Mouse (Mus musculus) thymus, adult 2 months (tissue): ENCODE data around the gene Sec14l5. TPM values are rescaled to one million over a fixed set of nuclear protein-coding genes. Genes with fewer than 3 reads are reported as not detected.

ENCODE experiments used
- DNase-seq: peaks from one replicate; pipeline ENCODE4 v3.0.0; 2021
- H3K27ac ChIP-seq: fragments of 200-500 bp; 2 replicates; pipeline ENCODE4 v1.5.1; 2012; ENCODE audit warnings: low read length, control low read depth; ENCODE audit not compliant: control insufficient read depth, insufficient read depth
- H3K27me3 ChIP-seq: fragments of 200-500 bp; 2 replicates; pipeline ENCODE4 v1.6.1; 2012; ENCODE audit warnings: mild to moderate bottlenecking, low read length, moderate library complexity, mixed read lengths; ENCODE audit not compliant: control insufficient read depth, insufficient read depth
- H3K36me3 ChIP-seq: fragments of 200-500 bp; 2 replicates; pipeline ENCODE4 v1.6.1; 2012; ENCODE audit warnings: mild to moderate bottlenecking, low read length, moderate library complexity; ENCODE audit not compliant: control insufficient read depth, insufficient read depth
- H3K4me1 ChIP-seq: fragments of 200-500 bp; replicated peaks from 2 replicates; pipeline ENCODE4 v1.6.1; 2012; ENCODE audit warnings: low read length; ENCODE audit not compliant: control insufficient read depth, insufficient read depth
- H3K4me3 ChIP-seq: fragments of 200-500 bp; 2 replicates; pipeline ENCODE4 v1.5.1; 2012; ENCODE audit warnings: mild to moderate bottlenecking, low read length, control low read depth, moderate library complexity; ENCODE audit not compliant: control insufficient read depth, insufficient read depth
- CTCF ChIP-seq: fragments of 200-500 bp; IDR thresholded peaks from 2 replicates; pipeline ENCODE4 v1.5.1; 2012; ENCODE audit warnings: mild to moderate bottlenecking, control low read depth, low read length, moderate library complexity, borderline replicate concordance; ENCODE audit not compliant: control insufficient read depth, poor library complexity, insufficient read depth; ENCODE audit errors: extremely low read depth
- POLR2A ChIP-seq: fragments of 200-500 bp; IDR thresholded peaks from 2 replicates; pipeline ENCODE4 v1.6.1; 2012; ENCODE audit warnings: mild to moderate bottlenecking, low read length, control low read depth, moderate library complexity; ENCODE audit not compliant: control insufficient read depth, poor library complexity, insufficient read depth; ENCODE audit errors: extremely low read depth
- WGBS: fragments of 180-500 bp; shearing (Covaris S2); methylation state at CpG from one replicate; pipeline ENCODE4 v1.1.7; 2018; 5-methylcytosine and 5-hydroxymethylcytosine counted together
- polyA plus RNA-seq: library from polyadenylated mRNA; depleted of rRNA; stranded (reverse); fragments of >200 nt; gene quantifications from 2 replicates; pipeline ENCODE4 v1.2.3, GENCODE M21; 2012; rRNA removed

Sec14l5 gene
- polyA plus RNA-seq, 1 experiment: 2.0 TPM

DNA sequence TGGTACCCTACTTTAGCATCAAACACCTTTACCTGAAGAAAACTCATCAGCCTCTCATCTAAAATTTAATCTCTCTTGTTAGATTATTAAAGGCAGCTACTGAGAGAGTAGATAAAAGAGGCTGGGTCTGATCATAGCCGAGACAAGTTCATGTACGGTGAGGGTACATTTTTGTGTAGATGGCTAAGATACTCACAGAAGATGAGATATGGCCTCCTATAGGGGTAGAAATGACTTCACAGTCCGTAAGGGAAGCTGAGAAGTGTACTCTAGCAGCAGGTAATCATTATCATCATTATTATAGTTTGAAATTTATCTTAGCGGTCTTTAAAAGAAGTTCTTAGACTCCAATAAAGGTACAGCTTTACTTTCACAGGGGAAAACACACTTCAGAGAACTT, 86.1 kb downstream of the Sec14l5 start:
- no peak overlapping the region for H3K27ac ChIP-seq
- WGBS: 81% methylated on average over 4 of the region's 4 CpGs
- H3K36me3 ChIP-seq: no peaks in the 10 kb centered on the region
- H3K4me1 ChIP-seq: peaks cover 4% of the 10 kb centered on the region
- H3K27me3 ChIP-seq: no peaks in the 10 kb centered on the region
- no peak for DNase-seq
- H3K4me3 ChIP-seq: no peak overlapping the region
- TF ChIP-seq POLR2A: no peak
- TF ChIP-seq CTCF: no peak

DNA sequence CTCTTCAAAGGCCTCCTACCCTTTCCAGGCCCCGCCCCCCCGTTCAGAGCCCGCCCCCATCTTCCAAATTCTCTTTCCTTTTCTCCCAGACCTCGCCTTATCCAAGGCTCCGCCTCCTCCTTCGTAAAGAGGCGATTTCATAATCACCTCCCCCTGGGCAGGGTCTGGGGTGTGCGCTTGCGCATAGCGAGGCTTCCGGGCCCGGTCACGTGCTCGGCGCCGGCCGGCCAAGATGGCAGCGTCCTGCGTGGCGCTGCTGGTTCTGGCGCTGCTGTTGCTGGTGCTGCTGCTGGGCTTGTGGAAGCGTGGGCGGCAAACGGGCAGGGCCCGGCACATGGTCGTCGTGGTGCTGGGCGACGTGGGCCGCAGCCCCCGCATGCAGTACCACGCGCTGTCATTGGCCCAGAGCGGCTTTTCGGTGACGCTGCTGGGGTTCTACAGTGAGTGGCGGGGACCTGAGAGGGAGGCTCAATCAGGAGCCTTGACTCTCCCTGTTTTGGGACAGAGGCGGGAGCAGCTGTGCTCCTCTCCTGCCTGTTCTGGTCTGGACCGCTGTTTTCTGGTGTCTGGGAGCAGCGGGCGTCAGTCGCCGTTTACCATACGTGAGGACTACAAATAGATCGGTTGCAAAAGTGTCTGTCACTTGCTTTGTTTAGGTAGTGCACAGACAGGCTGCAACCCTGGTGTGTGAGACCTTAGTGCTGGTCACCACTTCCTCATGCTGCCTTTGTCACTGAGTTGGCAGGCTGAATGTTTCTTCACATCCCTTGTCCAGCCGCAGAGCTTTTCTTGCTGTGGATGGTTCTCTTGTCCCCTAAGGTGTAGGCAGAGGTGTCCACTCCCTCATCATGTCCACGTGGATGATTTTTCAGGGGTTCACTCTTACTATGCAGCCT, 86.8 kb downstream of the Sec14l5 start, which contains the start of gene Alg1:
Gene Alg1, plus strand, starts transcription at position 204 of the 896 bp plus-strand sequence.
- no peak within 1 kb of the TSS for H3K27ac ChIP-seq
- 2% methylated on average over 47 of the region's 47 CpGs for WGBS
- DNase-seq: peak; percentile 91
- H3K27me3 ChIP-seq: no peaks in the 10 kb centered on the region
- no peaks in the 10 kb centered on the region for H3K36me3 ChIP-seq
- TF ChIP-seq CTCF: peak; percentile 40; the same call in 1 of the 2 replicates
- TF ChIP-seq POLR2A: peak; percentile 97
- H3K4me3 ChIP-seq: peak within 1 kb of the TSS; percentile 80
- H3K4me1 ChIP-seq: peaks cover 4% of the 10 kb centered on the region

Other genes with a start within 250 kb of the Sec14l5 start
- gene Nudt16l1, start 208.3 kb upstream of the Sec14l5 start, polyA plus RNA-seq: 139 and 151 TPM in 2 replicates
- 85.0 and 89.0 TPM in 2 replicates for gene Anks3, start 182.9 kb upstream of the Sec14l5 start, polyA plus RNA-seq
- gene Sept12, start 149.3 kb upstream of the Sec14l5 start, polyA plus RNA-seq: 0.15 and 0.44 TPM in 2 replicates
- gene Smim22, start 139.8 kb upstream of the Sec14l5 start, polyA plus RNA-seq: 3.4 and 4.6 TPM in 2 replicates
- gene Rogdi, start 133.6 kb upstream of the Sec14l5 start, polyA plus RNA-seq: 117 and 142 TPM in 2 replicates
- gene Glyr1, start 97.2 kb upstream of the Sec14l5 start, polyA plus RNA-seq: 103 and 105 TPM in 2 replicates
- 106 and 110 TPM in 2 replicates for gene Ubn1, start 97.1 kb upstream of the Sec14l5 start, polyA plus RNA-seq
- gene Ppl, start 14.7 kb upstream of the Sec14l5 start, polyA plus RNA-seq: 1.0 and 1.3 TPM in 2 replicates
- gene Nagpa, start 56.9 kb downstream of the Sec14l5 start, polyA plus RNA-seq: 54.8 and 59.7 TPM in 2 replicates
- gene AU021092, start 75.2 kb downstream of the Sec14l5 start, polyA plus RNA-seq: 1.9 and 2.8 TPM in 2 replicates
- 61.7 and 71.7 TPM in 2 replicates for gene Alg1, start 86.5 kb downstream of the Sec14l5 start, polyA plus RNA-seq
- gene Eef2kmt, start 108.9 kb downstream of the Sec14l5 start, polyA plus RNA-seq: 32.2 and 34.6 TPM in 2 replicates